ENCODE assay signal across 8 mouse cellular contexts in genomic region chr7:139266886-139267870, GRCm38 (mm10). TPM values are rescaled to one million over a fixed set of nuclear protein-coding genes. Genes with fewer than 3 reads are reported as not detected.
DNase-seq lines count a peak whose midpoint lies in the region; ATAC-seq lines count a peak whose summit lies in the region.

No protein-coding gene starts in this region.

- peak overlapping the region; percentile 20 for H3K27ac ChIP-seq in heart, embryonic 12.5 days (ENCODE audit: poor library complexity, severe bottlenecking)
- H3K27ac ChIP-seq in embryonic facial prominence, embryonic 13.5 days: peak overlapping the region; percentile 39

- peak; percentile 10; the same call in 1 of the 2 replicates for ATAC-seq in heart, embryonic 12.5 days (ENCODE audit: insufficient number of reproducible peaks, low FRiP score)
- no peak for ATAC-seq in embryonic facial prominence, embryonic 13.5 days (ENCODE audit: insufficient number of reproducible peaks, insufficient read depth, low FRiP score, low TSS enrichment, low read depth)

- intact Hi-C loops in heart, postnatal 14 days (cut with DNase I): no loop called here
- intact Hi-C loops in left cerebral cortex, postnatal 14 days (cut with DNase I): no loop called here

- no peaks in the 10 kb centered on the region for H3K9me3 ChIP-seq in heart, embryonic 12.5 days (replicated peaks)
- no peaks in the 10 kb centered on the region for H3K9me3 ChIP-seq in embryonic facial prominence, embryonic 13.5 days

- peaks cover 16% of the 10 kb centered on the region for H3K36me3 ChIP-seq in heart, embryonic 12.5 days
- H3K36me3 ChIP-seq in embryonic facial prominence, embryonic 13.5 days: peaks cover 32% of the 10 kb centered on the region

- H3K4me3 ChIP-seq in heart, embryonic 12.5 days: no peak overlapping the region
- no peak overlapping the region for H3K4me3 ChIP-seq in embryonic facial prominence, embryonic 13.5 days

- H3K27me3 ChIP-seq in heart, embryonic 12.5 days (replicated peaks): no peaks in the 10 kb centered on the region
- H3K27me3 ChIP-seq in embryonic facial prominence, embryonic 13.5 days: no peaks in the 10 kb centered on the region

- H3K9ac ChIP-seq in heart, embryonic 12.5 days: no peak overlapping the region
- no peak overlapping the region for H3K9ac ChIP-seq in embryonic facial prominence, embryonic 13.5 days

- peaks cover 54% of the 10 kb centered on the region for H3K4me1 ChIP-seq in heart, embryonic 12.5 days (replicated peaks)
- peaks cover 40% of the 10 kb centered on the region for H3K4me1 ChIP-seq in embryonic facial prominence, embryonic 13.5 days

- 49% methylated on average over 8 of the region's 8 CpGs for WGBS in heart, embryonic 12.5 days
- WGBS in embryonic facial prominence, embryonic 13.5 days: 57% methylated on average over 8 of the region's 8 CpGs

- DNase-seq in heart, postnatal 14 days: no peak
- DNase-seq in Muller cell, postnatal 12 days (ENCODE audit: inconsistent ontology term): peak; percentile 75
- DNase-seq in lung, postnatal 10 days: peak; percentile 52
- DNase-seq in left cerebral cortex, postnatal 14 days (ENCODE audit: low spot score in 2 of 2): no peak
- DNase-seq in embryo, embryonic 11 days: no peak
- DNase-seq in embryo, embryonic 10.5 days (ENCODE audit: low spot score): no peak

- H3K4me2 ChIP-seq in heart, embryonic 12.5 days: no peak overlapping the region
- H3K4me2 ChIP-seq in embryonic facial prominence, embryonic 13.5 days: no peak overlapping the region

RNA-seq across cellular contexts. Expression of gene Pwwp2b, which starts 18.9 kb away (rescaled TPM):
- 8.0 and 9.2 TPM in 2 replicates for polyA plus RNA-seq in heart, embryonic 12.5 days (2016; fragmentation: Nextera tagmentation; extraction: Ambion mirVana)
- 1 to 10 TPM; 8.7 to 9.8 TPM for total RNA-seq in heart, postnatal 14 days (2021)
- 13.7 and 16.0 TPM in 2 replicates for polyA plus RNA-seq in embryonic facial prominence, embryonic 13.5 days (2015; fragmentation: Nextera tagmentation; extraction: Ambion mirVana)
- total RNA-seq in left cerebral cortex, postnatal 14 days (2021): 10 to 100 TPM; 10.4 to 10.9 TPM

RNA-seq across cellular contexts. Expression of gene Stk32c, which starts 54.1 kb away (rescaled TPM):
- polyA plus RNA-seq in heart, embryonic 12.5 days (2016; fragmentation: Nextera tagmentation; extraction: Ambion mirVana): 0.08 TPM in 1 of 2 replicates, not detected in the other
- total RNA-seq in heart, postnatal 14 days (2021): 1 to 10 TPM; 1.8 to 2.7 TPM
- polyA plus RNA-seq in embryonic facial prominence, embryonic 13.5 days (2015; fragmentation: Nextera tagmentation; extraction: Ambion mirVana): 0.18 and 0.22 TPM in 2 replicates
- total RNA-seq in left cerebral cortex, postnatal 14 days (2021): 100 to 1,000 TPM; 129 to 146 TPM

RNA-seq across cellular contexts. Expression of gene Lrrc27, which starts 54.4 kb away (rescaled TPM):
- polyA plus RNA-seq in heart, embryonic 12.5 days (2016; fragmentation: Nextera tagmentation; extraction: Ambion mirVana): 2.7 and 3.4 TPM in 2 replicates
- total RNA-seq in heart, postnatal 14 days (2021): 10 to 100 TPM; 17.6 to 20.8 TPM
- polyA plus RNA-seq in embryonic facial prominence, embryonic 13.5 days (2015; fragmentation: Nextera tagmentation; extraction: Ambion mirVana): 2.0 and 2.1 TPM in 2 replicates
- total RNA-seq in left cerebral cortex, postnatal 14 days (2021): 1 to 10 TPM; 5.9 to 6.0 TPM

Comparison
In these comparisons a context has a peak if more than half of its experiments do, and no peak if none do; other contexts are left out.
1. DNase-seq: peak in Muller cell, postnatal 12 days (single experiment) and lung, postnatal 10 days (single experiment); none in heart, postnatal 14 days (0 of 2), left cerebral cortex, postnatal 14 days (0 of 2), embryo, embryonic 11 days (single experiment) and embryo, embryonic 10.5 days (single experiment).
2. RNA of gene Stk32c, which starts 54.1 kb away (total RNA-seq): 129 to 146 TPM in left cerebral cortex, postnatal 14 days; 1.8 to 2.7 TPM in heart, postnatal 14 days; every median in the first group is over 10 times any median in the second.